Mouse (Mus musculus): ENCODE data around the gene Med25.

Med25 gene

GRCm38 (mm10) chr7:44847772-44848171, 44.7 kb downstream of the Med25 start:
- no peak for DNase-seq (ENCODE audit: low spot score)

- DNase-seq (ENCODE audit: low spot score): no peak
Observed at GRCm38 (mm10) chr7:44846804-44847203, 45.7 kb downstream of the Med25 start.

GRCm38 (mm10) chr7:44845006-44845405, 47.5 kb downstream of the Med25 start:
- no peak for DNase-seq (ENCODE audit: low spot score)

GRCm38 (mm10) chr7:44841825-44842463, 50.6 kb downstream of the Med25 start:
- no peak for DNase-seq (ENCODE audit: low spot score)

- no peak for DNase-seq (ENCODE audit: low spot score)
Observed at GRCm38 (mm10) chr7:44840426-44840825, 52.1 kb downstream of the Med25 start.

- DNase-seq (ENCODE audit: low spot score): peak; percentile 37
Observed at GRCm38 (mm10) chr7:44839491-44840191, 52.9 kb downstream of the Med25 start.

GRCm38 (mm10) chr7:44839171-44839490, 53.4 kb downstream of the Med25 start:
- no peak for DNase-seq (ENCODE audit: low spot score)

GRCm38 (mm10) chr7:44838073-44838472, 54.4 kb downstream of the Med25 start:
- no peak for DNase-seq (ENCODE audit: low spot score)

GRCm38 (mm10) chr7:44836423-44837053, 56.0 kb downstream of the Med25 start:
- DNase-seq (ENCODE audit: low spot score): no peak

- DNase-seq (ENCODE audit: low spot score): no peak
Observed at GRCm38 (mm10) chr7:44836016-44836404, 56.5 kb downstream of the Med25 start.

- no peak for DNase-seq (ENCODE audit: low spot score)
Observed at GRCm38 (mm10) chr7:44835373-44836015, 57.0 kb downstream of the Med25 start.

- DNase-seq (ENCODE audit: low spot score): no peak
Observed at GRCm38 (mm10) chr7:44832763-44833162, 59.7 kb downstream of the Med25 start.

- no peak for DNase-seq (ENCODE audit: low spot score)
Observed at GRCm38 (mm10) chr7:44828706-44829105, 63.8 kb downstream of the Med25 start.

GRCm38 (mm10) chr7:44826771-44827170, 65.7 kb downstream of the Med25 start:
- DNase-seq (ENCODE audit: low spot score): no peak
